Mouse (Mus musculus): ENCODE measurements around the gene Nudt22.

Nudt22 gene

GRCm38 (mm10) chr19:6977759-6978638 is 17.9 kb downstream of the Nudt22 start:
- no peak for DNase-seq (ENCODE audit: low read depth, low spot score)

GRCm38 (mm10) chr19:6975537-6976521 is 20.1 kb downstream of the Nudt22 start, which contains the start of gene Plcb3:
TSS of gene Plcb3 (minus strand) at chr19:6976470.
- no peak for DNase-seq (ENCODE audit: low read depth, low spot score)

GRCm38 (mm10) chr19:6974211-6975205 is 21.4 kb downstream of the Nudt22 start, which contains the start of gene Ppp1r14b:
TSS of gene Ppp1r14b (plus strand) at chr19:6974968.
- DNase-seq (ENCODE audit: low read depth, low spot score): peak; percentile 84

GRCm38 (mm10) chr19:6973581-6974190 is 22.2 kb downstream of the Nudt22 start:
- no peak for DNase-seq (ENCODE audit: low read depth, low spot score)

- no peak for DNase-seq (ENCODE audit: low read depth, low spot score)
Measured at GRCm38 (mm10) chr19:6972247-6972917, 23.5 kb downstream of the Nudt22 start.

GRCm38 (mm10) chr19:6971644-6972043 is 24.3 kb downstream of the Nudt22 start:
- DNase-seq (ENCODE audit: low read depth, low spot score): no peak

- no peak for DNase-seq (ENCODE audit: low read depth, low spot score)
Measured at GRCm38 (mm10) chr19:6970460-6971085, 25.3 kb downstream of the Nudt22 start.

- DNase-seq (ENCODE audit: low read depth, low spot score): no peak
Measured at GRCm38 (mm10) chr19:6969665-6970381, 26.1 kb downstream of the Nudt22 start.

GRCm38 (mm10) chr19:6969291-6969664 is 26.6 kb downstream of the Nudt22 start:
- no peak for DNase-seq (ENCODE audit: low read depth, low spot score)

GRCm38 (mm10) chr19:6968491-6969271 is 27.2 kb downstream of the Nudt22 start:
- DNase-seq (ENCODE audit: low read depth, low spot score): no peak

GRCm38 (mm10) chr19:6956461-6956860 is 39.5 kb downstream of the Nudt22 start:
- DNase-seq (ENCODE audit: low read depth, low spot score): no peak

GRCm38 (mm10) chr19:6955424-6955823 is 40.5 kb downstream of the Nudt22 start:
- no peak for DNase-seq (ENCODE audit: low read depth, low spot score)

- no peak for DNase-seq (ENCODE audit: low read depth, low spot score)
Measured at GRCm38 (mm10) chr19:6954046-6954445, 41.9 kb downstream of the Nudt22 start.

GRCm38 (mm10) chr19:6952712-6953037 is 43.2 kb downstream of the Nudt22 start:
- no peak for DNase-seq (ENCODE audit: low read depth, low spot score)

GRCm38 (mm10) chr19:6951994-6952711 is 43.8 kb downstream of the Nudt22 start:
- DNase-seq (ENCODE audit: low read depth, low spot score): peak; percentile 26

- peak; percentile 83 for DNase-seq (ENCODE audit: low read depth, low spot score)
Measured at GRCm38 (mm10) chr19:6951381-6951968, 44.4 kb downstream of the Nudt22 start.

- no peak for DNase-seq (ENCODE audit: low read depth, low spot score)
Measured at GRCm38 (mm10) chr19:6950613-6951153, 45.2 kb downstream of the Nudt22 start.
